Mouse (Mus musculus) ovary, postnatal 14 days (tissue): ENCODE data around the gene Olfr59.

ENCODE experiments used
- DNase-seq: peaks from one replicate; pipeline ENCODE4 v3.0.0; 2022; ENCODE audit warnings: low spot score

The Olfr59 gene

DNA sequence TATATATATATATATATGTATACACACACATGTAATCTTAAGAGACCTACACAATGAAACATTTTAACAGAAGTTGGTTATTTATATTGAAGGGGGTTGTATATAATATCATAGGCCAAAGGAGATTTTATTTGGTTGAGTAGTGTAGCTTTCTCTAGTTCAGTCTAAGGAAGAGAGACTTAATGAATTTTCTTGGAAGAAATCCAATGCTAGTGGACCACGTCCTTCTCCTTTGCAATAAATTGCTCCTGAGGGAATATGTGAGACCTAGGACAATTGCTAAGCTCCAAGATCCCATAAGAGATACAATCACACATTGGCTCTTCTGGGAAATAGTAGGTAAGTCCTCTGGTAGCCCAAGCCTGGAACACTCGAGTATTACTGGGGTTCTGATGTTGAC, at the start of gene Olfr59:
TSS of gene Olfr59 (plus strand) at position 301 of the 400 bp plus-strand sequence.
- DNase-seq, result no peak

DNA sequence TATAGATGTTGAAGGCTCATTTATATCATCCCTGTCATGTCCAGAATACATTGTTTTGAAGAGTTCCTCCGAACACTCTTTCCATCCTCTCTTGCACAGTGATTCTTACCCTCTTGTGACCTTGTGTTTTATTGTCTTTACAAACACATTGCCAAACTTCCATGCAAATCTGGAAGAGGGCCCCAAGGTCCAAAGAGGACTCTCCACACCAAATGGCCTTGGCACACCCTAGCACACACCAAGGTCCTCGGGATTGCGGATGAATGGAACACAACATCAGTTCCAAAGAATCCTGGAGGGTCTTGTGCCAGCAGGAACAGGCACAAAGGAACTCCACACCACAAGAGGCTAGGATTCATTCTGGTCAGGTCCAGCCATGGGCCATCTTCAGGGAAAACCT, 42.3 kb upstream of the Olfr59 start:
- DNase-seq, result no peak

DNA sequence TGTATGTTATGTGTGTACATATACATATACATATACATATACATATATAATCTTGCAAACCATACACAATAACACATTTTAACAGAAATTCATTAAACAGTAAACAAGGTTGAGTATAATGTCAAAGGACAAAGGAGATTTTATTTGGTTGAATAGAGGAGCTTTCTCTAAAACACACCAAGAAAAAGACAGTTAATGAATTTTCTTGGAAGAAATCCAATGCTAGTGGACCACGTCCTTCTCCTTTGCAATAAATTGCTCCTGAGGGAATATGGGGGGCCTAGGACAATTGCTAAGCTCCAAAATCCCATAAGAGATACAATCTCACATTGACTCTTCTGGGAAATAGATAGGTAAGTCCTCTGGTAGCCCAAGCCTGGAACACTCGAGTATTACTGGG, 24.0 kb upstream of the Olfr59 start, which contains the start of gene Olfr406:
TSS of gene Olfr406 (plus strand) at position 301 of the 400 bp plus-strand sequence.
- no peak for DNase-seq

DNA sequence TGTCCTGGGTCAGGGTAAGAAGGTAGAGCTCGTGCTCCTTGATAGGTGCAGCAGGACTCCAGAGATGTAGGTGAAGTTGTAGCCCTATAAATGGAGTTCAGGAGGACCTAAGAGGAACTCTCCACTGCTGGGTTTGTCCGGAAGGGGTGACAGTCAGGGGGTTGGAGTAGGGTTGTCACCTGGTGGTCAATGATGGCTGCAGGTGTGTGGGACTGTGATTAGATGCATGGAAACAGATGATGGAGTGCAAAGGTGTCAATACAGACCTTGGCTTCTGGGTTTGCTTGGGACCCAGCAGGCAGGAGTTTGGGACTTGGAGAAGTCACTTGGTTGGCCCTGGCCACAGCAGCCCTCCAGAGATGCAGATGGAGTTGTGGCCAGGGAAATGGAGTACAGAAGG, 3.7 kb downstream of the Olfr59 start:
- no peak for DNase-seq

DNA sequence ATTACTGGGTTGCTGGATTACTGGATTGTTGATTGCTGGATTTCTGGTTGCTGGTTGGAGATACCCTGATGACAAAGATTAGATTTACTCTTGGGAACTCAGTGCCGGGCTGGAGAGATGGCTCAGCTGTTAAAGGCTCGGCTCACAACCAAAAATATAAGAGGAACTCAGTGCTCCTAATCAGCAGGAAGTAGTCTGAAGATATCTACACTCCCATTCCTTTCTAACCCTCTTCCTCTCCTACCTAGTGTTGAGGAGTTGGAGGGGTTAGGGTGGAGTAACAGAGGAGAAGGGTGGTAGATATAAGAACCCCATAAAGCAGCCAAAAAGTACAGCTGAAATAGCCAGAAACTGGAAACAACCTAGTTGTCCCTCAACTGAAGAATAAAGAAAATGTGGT, 42.5 kb downstream of the Olfr59 start:
- DNase-seq, result no peak

DNA sequence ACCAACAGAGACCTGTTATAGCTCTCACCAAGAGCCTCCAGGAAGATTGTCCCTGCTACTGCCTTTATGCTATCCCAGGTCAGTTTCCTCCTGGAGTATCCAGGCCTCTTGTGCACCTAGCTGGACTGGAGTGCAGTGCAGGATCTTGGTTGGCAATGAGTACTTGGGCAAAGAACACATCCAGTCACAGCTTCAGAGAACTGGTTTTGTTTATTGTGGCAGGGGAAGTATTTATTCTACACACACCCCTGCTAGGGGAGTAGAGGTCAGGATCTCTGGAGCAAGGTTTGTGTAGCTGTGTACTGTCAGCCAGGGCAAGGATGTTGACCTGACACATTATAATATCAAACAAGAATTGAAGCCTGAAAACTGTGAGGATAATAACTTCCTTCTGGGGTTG, 45.2 kb downstream of the Olfr59 start:
- DNase-seq, result no peak

DNA sequence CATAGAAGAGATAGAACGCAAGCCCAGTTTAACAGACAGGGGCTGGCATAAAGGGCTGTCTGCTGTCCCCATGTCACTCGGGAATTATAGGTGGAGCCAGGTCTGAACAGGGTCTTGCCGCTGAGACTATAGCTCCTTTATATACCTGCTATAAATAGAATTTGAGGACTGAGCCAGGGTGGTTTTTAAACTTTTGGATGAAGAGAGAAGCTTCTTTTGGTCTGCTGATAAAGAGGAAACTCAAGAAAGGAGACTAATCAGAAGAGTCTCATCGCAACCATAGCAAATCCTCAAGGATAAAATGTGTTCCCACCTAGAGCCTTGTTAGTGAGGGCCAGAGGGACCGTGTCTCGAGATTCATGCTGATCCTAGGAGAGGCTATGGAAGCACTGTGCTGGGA, 54.4 kb downstream of the Olfr59 start, which contains the start of gene Olfr410:
TSS of gene Olfr410 (minus strand) at position 101 of the 400 bp plus-strand sequence.
- DNase-seq, result no peak
